Mouse (Mus musculus): ENCODE results near the gene Agbl4. TPM values are rescaled to one million over a fixed set of nuclear protein-coding genes. Genes with fewer than 3 reads are reported as not detected.
A peak's percentile ranks its signal among the peaks of the same experiment; 100 is the strongest.

Gene Agbl4
- polyA plus RNA-seq, 1 experiment from 2014 or later: 0.16 TPM

- no peak for ATAC-seq
- no peak overlapping the region for H3K4me2 ChIP-seq (ENCODE audit: low read depth, low read length)
- no peak overlapping the region for H3K4me3 ChIP-seq (ENCODE audit: low read length)
- no peaks in the 10 kb centered on the region; the same call in 1 of the 2 replicates for H3K4me1 ChIP-seq (ENCODE audit: control insufficient read depth, insufficient read depth, low read length)
- H3K9ac ChIP-seq (ENCODE audit: low read depth, low read length): no peak overlapping the region
- H3K9me3 ChIP-seq (ENCODE audit: control insufficient read depth, low read length): no peaks in the 10 kb centered on the region
- H3K36me3 ChIP-seq (ENCODE audit: control insufficient read depth, insufficient read depth, low read length): no peaks in the 10 kb centered on the region
- WGBS: 60% methylated on average over 3 of the region's 3 CpGs
- no peaks in the 10 kb centered on the region for H3K27me3 ChIP-seq (replicated peaks; ENCODE audit: control insufficient read depth, insufficient read depth, low read length)
- no peak overlapping the region for H3K27ac ChIP-seq (ENCODE audit: low read length)
Observed at GRCm38 (mm10) chr4:111519267-111519666, 1121.8 kb downstream of the Agbl4 start.

GRCm38 (mm10) chr4:111520006-111520405, 1122.5 kb downstream of the Agbl4 start:
- ATAC-seq: no peak
- Histone ChIP-seq H3K27me3 (replicated peaks; ENCODE audit: control insufficient read depth, insufficient read depth, low read length) (no peaks in the 10 kb centered on the region), H3K36me3 (ENCODE audit: control insufficient read depth, insufficient read depth, low read length) (no peaks in the 10 kb centered on the region), H3K4me3 (ENCODE audit: low read length) (no peak overlapping the region), H3K4me1 (ENCODE audit: control insufficient read depth, insufficient read depth, low read length) (no peaks in the 10 kb centered on the region; the same call in 1 of the 2 replicates), H3K4me2 (ENCODE audit: low read depth, low read length) (no peak overlapping the region), H3K27ac (ENCODE audit: low read length) (no peak overlapping the region), H3K9ac (ENCODE audit: low read depth, low read length) (no peak overlapping the region), H3K9me3 (ENCODE audit: control insufficient read depth, low read length) (no peaks in the 10 kb centered on the region)
- WGBS: 82% methylated on average over 2 of the region's 2 CpGs

GRCm38 (mm10) chr4:111522974-111523373, 1125.5 kb downstream of the Agbl4 start:
- no peak for ATAC-seq
- Histone ChIP-seq H3K9ac (ENCODE audit: low read depth, low read length) (no peak overlapping the region), H3K4me2 (ENCODE audit: low read depth, low read length) (no peak overlapping the region), H3K27me3 (replicated peaks; ENCODE audit: control insufficient read depth, insufficient read depth, low read length) (no peaks in the 10 kb centered on the region), H3K9me3 (ENCODE audit: control insufficient read depth, low read length) (no peaks in the 10 kb centered on the region), H3K27ac (ENCODE audit: low read length) (no peak overlapping the region), H3K4me1 (ENCODE audit: control insufficient read depth, insufficient read depth, low read length) (no peaks in the 10 kb centered on the region), H3K4me3 (ENCODE audit: low read length) (no peak overlapping the region), H3K36me3 (ENCODE audit: control insufficient read depth, insufficient read depth, low read length) (no peaks in the 10 kb centered on the region)
- 37% methylated on average over 2 of the region's 2 CpGs for WGBS

GRCm38 (mm10) chr4:111528961-111529360, 1131.5 kb downstream of the Agbl4 start:
- no peak overlapping the region for H3K9ac ChIP-seq (ENCODE audit: low read depth, low read length)
- H3K27me3 ChIP-seq (replicated peaks; ENCODE audit: control insufficient read depth, insufficient read depth, low read length): no peaks in the 10 kb centered on the region
- WGBS: 72% methylated on average over 6 of the region's 6 CpGs

GRCm38 (mm10) chr4:111529996-111530395, 1132.5 kb downstream of the Agbl4 start:
- Histone ChIP-seq H3K4me1 (ENCODE audit: control insufficient read depth, insufficient read depth, low read length) (no peaks in the 10 kb centered on the region), H3K9ac (ENCODE audit: low read depth, low read length) (no peak overlapping the region), H3K9me3 (ENCODE audit: control insufficient read depth, low read length) (no peaks in the 10 kb centered on the region), H3K4me2 (ENCODE audit: low read depth, low read length) (no peak overlapping the region), H3K4me3 (ENCODE audit: low read length) (no peak overlapping the region), H3K27ac (ENCODE audit: low read length) (no peak overlapping the region), H3K27me3 (replicated peaks; ENCODE audit: control insufficient read depth, insufficient read depth, low read length) (no peaks in the 10 kb centered on the region), H3K36me3 (ENCODE audit: control insufficient read depth, insufficient read depth, low read length) (no peaks in the 10 kb centered on the region)
- WGBS: 67% methylated on average over 4 of the region's 4 CpGs
- no peak for ATAC-seq

More at GRCm38 (mm10) chr4:111528961-111529360, 1131.5 kb downstream of the Agbl4 start:
- no peak overlapping the region for H3K4me3 ChIP-seq (ENCODE audit: low read length)
- no peaks in the 10 kb centered on the region for H3K9me3 ChIP-seq (ENCODE audit: control insufficient read depth, low read length)
- no peaks in the 10 kb centered on the region for H3K36me3 ChIP-seq (ENCODE audit: control insufficient read depth, insufficient read depth, low read length)
- ATAC-seq: no peak
- H3K27ac ChIP-seq (ENCODE audit: low read length): no peak overlapping the region
- no peak overlapping the region for H3K4me2 ChIP-seq (ENCODE audit: low read depth, low read length)
- no peaks in the 10 kb centered on the region for H3K4me1 ChIP-seq (ENCODE audit: control insufficient read depth, insufficient read depth, low read length)

GRCm38 (mm10) chr4:111530537-111530936, 1133.1 kb downstream of the Agbl4 start:
- Histone ChIP-seq H3K4me3 (ENCODE audit: low read length) (no peak overlapping the region), H3K27ac (ENCODE audit: low read length) (no peak overlapping the region), H3K36me3 (ENCODE audit: control insufficient read depth, insufficient read depth, low read length) (no peaks in the 10 kb centered on the region), H3K4me1 (ENCODE audit: control insufficient read depth, insufficient read depth, low read length) (no peaks in the 10 kb centered on the region), H3K9me3 (ENCODE audit: control insufficient read depth, low read length) (no peaks in the 10 kb centered on the region), H3K9ac (ENCODE audit: low read depth, low read length) (no peak overlapping the region), H3K4me2 (ENCODE audit: low read depth, low read length) (no peak overlapping the region), H3K27me3 (replicated peaks; ENCODE audit: control insufficient read depth, insufficient read depth, low read length) (no peaks in the 10 kb centered on the region)
- peak; percentile 81 for ATAC-seq
- WGBS: 58% methylated on average over 2 of the region's 2 CpGs

GRCm38 (mm10) chr4:111544684-111545083, 1147.2 kb downstream of the Agbl4 start:
- ATAC-seq: no peak
- Histone ChIP-seq H3K36me3 (ENCODE audit: control insufficient read depth, insufficient read depth, low read length) (no peaks in the 10 kb centered on the region), H3K4me3 (ENCODE audit: low read length) (no peak overlapping the region), H3K4me2 (ENCODE audit: low read depth, low read length) (no peak overlapping the region), H3K9ac (ENCODE audit: low read depth, low read length) (no peak overlapping the region), H3K27me3 (replicated peaks; ENCODE audit: control insufficient read depth, insufficient read depth, low read length) (no peaks in the 10 kb centered on the region), H3K4me1 (ENCODE audit: control insufficient read depth, insufficient read depth, low read length) (no peaks in the 10 kb centered on the region), H3K27ac (ENCODE audit: low read length) (no peak overlapping the region), H3K9me3 (ENCODE audit: control insufficient read depth, low read length) (no peaks in the 10 kb centered on the region)
- 77% methylated on average over 2 of the region's 2 CpGs for WGBS

- Histone ChIP-seq H3K4me1 (ENCODE audit: control insufficient read depth, insufficient read depth, low read length) (no peaks in the 10 kb centered on the region), H3K27me3 (replicated peaks; ENCODE audit: control insufficient read depth, insufficient read depth, low read length) (no peaks in the 10 kb centered on the region), H3K9ac (ENCODE audit: low read depth, low read length) (no peak overlapping the region), H3K27ac (ENCODE audit: low read length) (no peak overlapping the region), H3K9me3 (ENCODE audit: control insufficient read depth, low read length) (no peaks in the 10 kb centered on the region), H3K4me3 (ENCODE audit: low read length) (no peak overlapping the region), H3K4me2 (ENCODE audit: low read depth, low read length) (no peak overlapping the region), H3K36me3 (ENCODE audit: control insufficient read depth, insufficient read depth, low read length) (no peaks in the 10 kb centered on the region)
- WGBS: 74% methylated on average over 7 of the region's 7 CpGs
- ATAC-seq: 0 out of 2 replicates have a peak, but pooled peaks have one; percentile 38
Observed at GRCm38 (mm10) chr4:111546009-111546408, 1148.5 kb downstream of the Agbl4 start.

- Histone ChIP-seq H3K9me3 (ENCODE audit: control insufficient read depth, low read length) (no peaks in the 10 kb centered on the region), H3K4me1 (ENCODE audit: control insufficient read depth, insufficient read depth, low read length) (no peaks in the 10 kb centered on the region), H3K4me2 (ENCODE audit: low read depth, low read length) (no peak overlapping the region), H3K4me3 (ENCODE audit: low read length) (no peak overlapping the region), H3K27ac (ENCODE audit: low read length) (no peak overlapping the region), H3K27me3 (replicated peaks; ENCODE audit: control insufficient read depth, insufficient read depth, low read length) (no peaks in the 10 kb centered on the region), H3K36me3 (ENCODE audit: control insufficient read depth, insufficient read depth, low read length) (no peaks in the 10 kb centered on the region), H3K9ac (ENCODE audit: low read depth, low read length) (no peak overlapping the region)
- 62% methylated on average over 2 of the region's 2 CpGs for WGBS
- no peak for ATAC-seq
Observed at GRCm38 (mm10) chr4:111555426-111555825, 1158.0 kb downstream of the Agbl4 start.

- H3K4me2 ChIP-seq (ENCODE audit: low read depth, low read length): no peak overlapping the region
- peaks cover 6% of the 10 kb centered on the region; the same call in 1 of the 2 replicates for H3K4me1 ChIP-seq (ENCODE audit: control insufficient read depth, insufficient read depth, low read length)
- H3K4me3 ChIP-seq (ENCODE audit: low read length): no peak overlapping the region
- H3K9me3 ChIP-seq (ENCODE audit: control insufficient read depth, low read length): no peaks in the 10 kb centered on the region
- no peak for ATAC-seq
- no peaks in the 10 kb centered on the region for H3K27me3 ChIP-seq (replicated peaks; ENCODE audit: control insufficient read depth, insufficient read depth, low read length)
- H3K36me3 ChIP-seq (ENCODE audit: control insufficient read depth, insufficient read depth, low read length): no peaks in the 10 kb centered on the region
- no peak overlapping the region for H3K27ac ChIP-seq (ENCODE audit: low read length)
- no peak overlapping the region for H3K9ac ChIP-seq (ENCODE audit: low read depth, low read length)
- WGBS: 86% methylated on average over 10 of the region's 10 CpGs
Observed at GRCm38 (mm10) chr4:111577087-111577773, 1179.8 kb downstream of the Agbl4 start.
